Mouse (Mus musculus) midbrain, postnatal 0 days (tissue): Measurements from ENCODE around the gene Cpne4. TPM values are rescaled to one million over a fixed set of nuclear protein-coding genes. Genes with fewer than 3 reads are reported as not detected.

Experiments
- ATAC-seq: fragments of 200-750 bp; cut with Nextera tagmentation; 2 replicates; pipeline ENCODE4 v1.8.0; 2017; ENCODE audit warnings: moderate number of reproducible peaks, mild to moderate bottlenecking, moderate TSS enrichment, moderate library complexity; ENCODE audit not compliant: low FRiP score
- DNase-seq: peaks from one replicate; pipeline ENCODE4 v3.0.0-alpha.2; 2015; ENCODE audit warnings: low spot score
- H3K27ac ChIP-seq: fragments of 300-500 bp; sonication (generic); 2 replicates; pipeline ENCODE4 v1.5.1; 2014; ENCODE audit warnings: low read depth, mild to moderate bottlenecking, low read length, mixed read lengths
- H3K27me3 ChIP-seq: fragments of 300-500 bp; sonication (generic); 2 replicates; pipeline ENCODE4 v1.6.1; 2014; ENCODE audit warnings: low read length, control low read depth, mixed read lengths; ENCODE audit not compliant: insufficient read depth
- H3K36me3 ChIP-seq: fragments of 300-500 bp; sonication (generic); 2 replicates; pipeline ENCODE4 v1.6.1; 2014; ENCODE audit warnings: low read length, control low read depth, mixed read lengths; ENCODE audit not compliant: insufficient read depth
- H3K4me1 ChIP-seq: fragments of 300-500 bp; sonication (generic); 2 replicates; pipeline ENCODE4 v1.6.1; 2014; ENCODE audit warnings: mild to moderate bottlenecking, control low read depth, antibody characterized with exemption, low read length, mixed read lengths; ENCODE audit not compliant: insufficient read depth
- H3K4me2 ChIP-seq: fragments of 300-500 bp; sonication (generic); 2 replicates; pipeline ENCODE4 v1.6.1; 2014; ENCODE audit warnings: low read depth, mild to moderate bottlenecking, low read length, mixed read lengths; ENCODE audit not compliant: poor library complexity, severe bottlenecking
- H3K4me3 ChIP-seq: fragments of 300-500 bp; sonication (generic); 2 replicates; pipeline ENCODE4 v1.5.1; 2014; ENCODE audit warnings: low read depth, mild to moderate bottlenecking, low read length, moderate library complexity
- H3K9ac ChIP-seq: fragments of 300-500 bp; sonication (generic); replicated peaks from 2 replicates; pipeline ENCODE4 v1.6.1; 2014; ENCODE audit warnings: mild to moderate bottlenecking, low read length, moderate library complexity, mixed read lengths; ENCODE audit not compliant: poor library complexity, severe bottlenecking
- H3K9me3 ChIP-seq: fragments of 300-500 bp; sonication (generic); 2 replicates; pipeline ENCODE4 v1.6.1; 2016; ENCODE audit warnings: low read length, control low read depth
- CTCF ChIP-seq: IDR thresholded peaks from 2 replicates; pipeline ENCODE4 v1.5.1; 2016; ENCODE audit warnings: antibody characterized with exemption, mild to moderate bottlenecking
- WGBS: fragments of 180-500 bp; shearing (Covaris S2); extraction: QIAGEN DNeasy Blood & Tissue Kit; methylation state at CpG from one replicate; pipeline ENCODE4 v1.1.7; 2014; 5-methylcytosine and 5-hydroxymethylcytosine counted together
- polyA plus RNA-seq: library from polyadenylated mRNA; unstranded; fragments of >200 nt; fragmentation: Nextera tagmentation; extraction: Ambion mirVana; gene quantifications from 2 replicates; pipeline ENCODE4 v1.2.1, GENCODE M21; 2015
- total RNA-seq: library from RNA; depleted of rRNA; stranded (reverse); fragments of >200 nt; gene quantifications from 2 replicates; pipeline ENCODE4 v1.2.3, GENCODE M21; 2014

The Cpne4 gene
- total and polyA plus RNA-seq, 2 experiments from 2014 or later, result 25.5 to 38.3 TPM

DNA sequence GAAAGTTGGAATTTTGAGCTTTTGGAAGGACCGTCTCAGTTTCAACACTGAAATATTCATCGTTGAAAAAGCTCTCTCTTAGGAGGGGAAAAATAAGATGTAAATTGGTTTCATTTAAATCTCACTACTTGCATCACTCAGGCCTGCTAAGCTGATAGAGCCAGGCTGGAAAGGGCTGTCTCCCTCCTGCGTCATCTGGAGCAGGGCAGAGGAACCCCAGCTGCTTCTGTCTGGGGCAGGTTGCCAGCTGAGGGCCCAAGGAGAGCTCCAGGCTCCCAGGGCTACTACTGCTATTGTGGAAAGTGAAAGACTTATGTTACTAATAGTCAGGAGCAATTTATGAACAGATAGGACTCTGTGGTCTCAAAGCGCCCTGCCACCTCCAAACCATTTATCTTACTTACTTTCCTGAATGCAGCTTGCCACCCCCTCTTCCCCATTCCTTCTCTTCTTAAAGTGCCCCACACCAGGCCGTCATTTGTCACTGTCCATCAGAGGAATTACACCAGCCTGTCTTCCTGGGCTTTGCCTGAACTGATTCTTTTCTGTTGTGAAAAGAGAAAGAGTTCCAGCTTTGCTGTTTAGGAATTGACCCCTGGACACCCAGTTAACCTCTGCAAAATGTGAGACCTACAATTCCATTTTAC, 99.4 kb downstream of the Cpne4 start:
- ATAC-seq (no peak), DNase-seq (peak; percentile 8)
- WGBS, result 59% methylated on average over 5 of the region's 5 CpGs
- Histone ChIP-seq H3K4me2 (no peak overlapping the region), H3K9me3 (no peaks in the 10 kb centered on the region), H3K4me1 (no peaks in the 10 kb centered on the region), H3K9ac (no peak overlapping the region), H3K27me3 (no peaks in the 10 kb centered on the region), H3K36me3 (no peaks in the 10 kb centered on the region), H3K27ac (no peak overlapping the region), H3K4me3 (no peak overlapping the region)
- TF ChIP-seq CTCF, result no peak

DNA sequence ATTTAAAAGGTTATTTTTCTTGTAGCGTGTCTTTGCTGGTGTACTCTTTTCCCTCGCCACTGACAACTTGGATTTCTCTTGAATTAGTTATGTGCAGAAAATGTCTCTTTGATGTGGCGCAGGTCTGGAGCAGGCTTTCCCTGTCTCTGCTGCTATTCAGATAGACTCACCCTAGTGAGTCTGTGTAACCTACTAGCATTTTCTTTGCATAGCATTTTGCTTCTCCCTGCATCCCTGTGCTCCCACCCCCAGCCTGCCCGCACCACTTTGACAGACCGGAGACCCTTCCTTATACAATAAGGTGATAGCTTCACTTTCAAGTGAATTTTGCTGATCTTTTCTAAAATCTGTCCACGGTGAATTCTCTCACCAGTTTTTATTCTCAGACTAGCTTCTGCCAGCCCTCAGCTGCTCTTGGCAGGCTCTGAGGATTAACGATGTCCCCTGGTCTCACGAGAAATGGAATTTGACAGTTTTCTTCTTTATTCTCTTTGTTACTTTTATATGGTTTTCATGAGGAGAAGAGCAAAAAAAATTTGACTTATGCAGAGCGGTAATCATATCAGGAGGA, 105.7 kb downstream of the Cpne4 start:
- Histone ChIP-seq H3K9ac (no peak overlapping the region), H3K27ac (peak overlapping the region; percentile 57), H3K9me3 (no peaks in the 10 kb centered on the region), H3K4me3 (no peak overlapping the region), H3K4me2 (peak overlapping the region; percentile 18; the same call in 1 of the 2 replicates), H3K36me3 (no peaks in the 10 kb centered on the region), H3K4me1 (peaks cover 3% of the 10 kb centered on the region; the same call in 1 of the 2 replicates), H3K27me3 (no peaks in the 10 kb centered on the region)
- peak; percentile 34 for DNase-seq
- 16% methylated on average over 9 of the region's 9 CpGs for WGBS
- ATAC-seq, result no peak
- no peak for TF ChIP-seq CTCF

GRCm38 (mm10) chr9:104659758-104660157, 112.7 kb downstream of the Cpne4 start:
- H3K4me1 ChIP-seq, result no peaks in the 10 kb centered on the region
- H3K9me3 ChIP-seq, result no peaks in the 10 kb centered on the region
- ATAC-seq, result no peak
- H3K4me2 ChIP-seq, result no peak overlapping the region
- no peak for DNase-seq
- no peak for TF ChIP-seq CTCF
- no peaks in the 10 kb centered on the region for H3K36me3 ChIP-seq
- no peaks in the 10 kb centered on the region for H3K27me3 ChIP-seq
- no peak overlapping the region for H3K27ac ChIP-seq
- no peak overlapping the region for H3K4me3 ChIP-seq
- WGBS, result 58% methylated on average over 4 of the region's 4 CpGs
- H3K9ac ChIP-seq, result no peak overlapping the region

DNA sequence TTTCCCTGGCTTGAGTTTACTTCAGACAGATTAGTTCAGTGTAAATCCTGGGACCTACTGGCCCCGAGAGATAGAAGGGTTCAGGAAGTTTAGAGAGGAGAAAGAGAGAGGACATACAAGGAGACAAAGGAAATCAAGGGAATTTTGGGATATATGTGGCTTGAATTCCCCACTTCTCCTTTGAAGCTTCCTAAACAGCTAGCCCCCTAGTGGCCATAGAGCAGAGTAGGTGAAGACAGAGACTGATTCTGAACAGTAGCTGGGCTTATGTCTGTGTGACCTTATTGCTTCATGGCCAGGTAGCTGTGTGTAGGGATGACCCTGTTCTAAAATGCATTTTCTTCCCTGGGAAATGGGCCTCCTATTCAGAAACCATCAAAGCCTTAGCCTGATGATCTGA, 129.6 kb downstream of the Cpne4 start:
- Histone ChIP-seq H3K27ac (no peak overlapping the region), H3K9me3 (no peaks in the 10 kb centered on the region), H3K27me3 (no peaks in the 10 kb centered on the region), H3K4me1 (no peaks in the 10 kb centered on the region), H3K36me3 (no peaks in the 10 kb centered on the region), H3K4me2 (no peak overlapping the region), H3K4me3 (no peak overlapping the region), H3K9ac (no peak overlapping the region)
- TF ChIP-seq CTCF, result peak; percentile 73
- DNase-seq (peak; percentile 70), ATAC-seq (no peak)
- 62% methylated on average over 1 of the region's 1 CpGs for WGBS

DNA sequence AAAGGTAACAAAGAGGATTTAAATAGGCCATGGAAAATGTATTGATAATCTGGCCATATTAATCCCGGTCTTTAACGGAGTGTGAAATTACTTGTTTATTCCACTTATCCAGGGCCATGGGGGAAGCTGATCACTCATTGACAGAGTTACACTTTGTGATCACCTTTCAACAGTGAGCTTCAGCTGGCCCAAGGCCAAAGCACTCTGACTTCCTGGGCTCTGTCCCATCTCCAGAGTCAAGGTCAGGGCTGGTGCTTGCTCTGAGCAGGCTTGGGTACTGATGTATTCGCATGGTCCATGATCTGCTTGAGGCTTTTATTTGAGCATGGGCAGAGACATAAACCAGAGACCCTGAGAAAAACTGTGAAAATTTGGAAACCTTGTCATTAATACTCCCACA, 131.5 kb downstream of the Cpne4 start:
- DNase-seq, result no peak
- H3K27ac ChIP-seq, result no peak overlapping the region
- no peak for TF ChIP-seq CTCF
- H3K4me2 ChIP-seq, result no peak overlapping the region
- H3K4me3 ChIP-seq, result no peak overlapping the region
- H3K4me1 ChIP-seq, result no peaks in the 10 kb centered on the region
- no peak overlapping the region for H3K9ac ChIP-seq
- 74% methylated on average over 3 of the region's 3 CpGs for WGBS
- no peaks in the 10 kb centered on the region for H3K27me3 ChIP-seq
- no peak for ATAC-seq
- H3K9me3 ChIP-seq, result no peaks in the 10 kb centered on the region
- no peaks in the 10 kb centered on the region for H3K36me3 ChIP-seq

- Histone ChIP-seq H3K36me3 (no peaks in the 10 kb centered on the region), H3K27ac (no peak overlapping the region), H3K9ac (no peak overlapping the region), H3K27me3 (no peaks in the 10 kb centered on the region), H3K4me1 (no peaks in the 10 kb centered on the region), H3K9me3 (no peaks in the 10 kb centered on the region), H3K4me3 (no peak overlapping the region), H3K4me2 (no peak overlapping the region)
- ATAC-seq (no peak), DNase-seq (no peak)
- 69% methylated on average over 3 of the region's 3 CpGs for WGBS
- TF ChIP-seq CTCF, result no peak
These were observed 140.0 kb downstream of the Cpne4 start for GRCm38 (mm10) chr9:104687051-104687450.
